Mouse (Mus musculus) neural tube, embryonic 12.5 days (tissue): ENCODE data around the gene Vps4a. TPM values are rescaled to one million over a fixed set of nuclear protein-coding genes. Genes with fewer than 3 reads are reported as not detected.

Source experiments
- ATAC-seq: fragments of 200-750 bp; cut with Nextera tagmentation; 2 replicates; pipeline ENCODE4 v1.8.0; 2017; ENCODE audit warnings: low read depth, mild to moderate bottlenecking, moderate TSS enrichment, moderate library complexity; ENCODE audit not compliant: low FRiP score
- H3K27ac ChIP-seq: fragments of 300-500 bp; sonication (generic); 2 replicates; pipeline ENCODE4 v1.5.1; 2016
- H3K27me3 ChIP-seq: fragments of 300-500 bp; sonication (generic); replicated peaks from 2 replicates; pipeline ENCODE4 v1.6.1; 2016; ENCODE audit warnings: mild to moderate bottlenecking
- H3K36me3 ChIP-seq: fragments of 300-500 bp; sonication (generic); 2 replicates; pipeline ENCODE4 v1.6.1; 2016; ENCODE audit warnings: mild to moderate bottlenecking
- H3K4me1 ChIP-seq: fragments of 300-500 bp; sonication (generic); 2 replicates; pipeline ENCODE4 v1.6.1; 2016
- H3K4me2 ChIP-seq: fragments of 300-500 bp; sonication (generic); replicated peaks from 2 replicates; pipeline ENCODE4 v1.6.1; 2016; ENCODE audit warnings: mild to moderate bottlenecking
- H3K4me3 ChIP-seq: fragments of 300-500 bp; sonication (generic); 2 replicates; pipeline ENCODE4 v1.5.1; 2016
- H3K9ac ChIP-seq: fragments of 300-500 bp; sonication (generic); 2 replicates; pipeline ENCODE4 v1.6.1; 2016; ENCODE audit warnings: mild to moderate bottlenecking
- H3K9me3 ChIP-seq: fragments of 300-500 bp; sonication (generic); 2 replicates; pipeline ENCODE4 v1.6.1; 2016; ENCODE audit warnings: mild to moderate bottlenecking
- WGBS: fragments of 180-500 bp; shearing (Covaris S2); methylation state at CpG from one replicate; pipeline ENCODE4 v1.1.7; 2016; 5-methylcytosine and 5-hydroxymethylcytosine counted together
- polyA plus RNA-seq: library from polyadenylated mRNA; unstranded; fragments of >200 nt; fragmentation: Nextera tagmentation; extraction: Ambion mirVana; gene quantifications from 2 replicates; pipeline ENCODE4 v1.2.1, GENCODE M21; 2016

Gene Vps4a
- polyA plus RNA-seq, 1 experiment from 2014 or later, result 109 TPM

DNA sequence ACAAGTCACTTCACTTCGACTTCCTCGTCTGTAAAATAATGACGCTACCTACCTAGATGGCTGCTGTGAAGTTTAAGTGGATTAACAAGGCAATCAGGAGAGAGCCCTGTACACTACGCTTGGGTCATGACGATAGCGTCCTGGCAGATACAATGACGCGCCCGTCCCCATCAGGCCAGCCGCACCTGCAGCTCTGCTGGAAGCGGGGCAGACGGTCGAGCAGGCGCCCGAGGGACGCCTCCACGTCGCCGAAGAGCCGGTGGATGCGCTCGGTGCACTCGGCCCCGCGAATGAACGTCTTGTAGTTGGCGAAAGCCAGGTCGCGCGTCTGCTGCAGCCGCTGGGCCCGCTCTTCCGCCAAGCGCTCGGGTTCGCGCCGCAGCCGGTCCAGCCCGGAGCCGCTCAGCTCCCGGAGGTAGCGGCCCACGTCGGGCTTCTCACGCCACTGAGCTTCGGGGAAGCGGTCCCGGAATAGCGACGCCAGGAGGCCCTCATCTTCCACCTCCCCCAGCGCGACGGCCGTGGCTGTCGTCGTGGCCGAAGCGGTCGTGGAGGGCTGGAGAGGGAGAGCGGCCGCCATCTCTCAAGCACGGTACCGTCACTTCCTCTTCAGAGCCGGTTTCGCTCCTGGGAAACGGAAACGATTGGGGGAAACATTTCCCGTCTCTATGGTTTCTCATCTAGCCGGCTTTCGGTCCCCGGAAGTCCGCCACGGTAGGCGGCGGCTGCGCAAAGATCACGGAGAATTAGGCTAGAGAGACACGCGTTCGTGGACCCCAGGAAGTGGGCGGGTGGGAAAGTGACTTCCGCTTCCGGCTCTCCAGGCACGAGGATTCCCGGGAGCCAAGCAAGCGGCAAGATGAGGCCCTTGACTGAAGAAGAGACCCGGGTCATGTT lies 25.3 kb downstream of the Vps4a start, which contains the start of the genes Cog8 and Nip7:
Gene Cog8 (minus strand): TSS at position 614 of the 897 bp plus-strand sequence.
Gene Nip7 (plus strand): TSS at position 802 of the 897 bp plus-strand sequence.
- Histone ChIP-seq H3K9me3 (no peaks in the 10 kb centered on the region), H3K4me3 (peak within 1 kb of the TSS; percentile 98), H3K27me3 (no peaks in the 10 kb centered on the region), H3K9ac (peak within 1 kb of the TSS; percentile 83), H3K4me1 (peaks cover 17% of the 10 kb centered on the region), H3K4me2 (peak within 1 kb of the TSS; percentile 94), H3K27ac (peak within 1 kb of the TSS; percentile 4; the same call in 1 of the 2 replicates), H3K36me3 (peaks cover 45% of the 10 kb centered on the region)
- WGBS, result under 1% methylated on average over 88 of the region's 88 CpGs
- peak; percentile 94 for ATAC-seq

- H3K4me1 ChIP-seq, result peaks cover 17% of the 10 kb centered on the region
- H3K36me3 ChIP-seq, result peaks cover 38% of the 10 kb centered on the region
- WGBS, result under 1% methylated on average over 33 of the region's 33 CpGs
- H3K4me2 ChIP-seq, result peak overlapping the region; percentile 94
- peak; percentile 76 for ATAC-seq
- H3K9ac ChIP-seq, result peak overlapping the region; percentile 83
- H3K4me3 ChIP-seq, result peak overlapping the region; percentile 98
- no peaks in the 10 kb centered on the region for H3K9me3 ChIP-seq
- H3K27me3 ChIP-seq, result no peaks in the 10 kb centered on the region
- no peak overlapping the region for H3K27ac ChIP-seq
These were observed 25.9 kb downstream of the Vps4a start for GRCm38 (mm10) chr8:107056973-107057369.

GRCm38 (mm10) chr8:107062613-107063012 lies 31.6 kb downstream of the Vps4a start:
- Histone ChIP-seq H3K9me3 (no peaks in the 10 kb centered on the region), H3K27ac (no peak overlapping the region), H3K4me3 (no peak overlapping the region), H3K4me1 (peaks cover 5% of the 10 kb centered on the region), H3K9ac (no peak overlapping the region), H3K4me2 (no peak overlapping the region), H3K36me3 (peaks cover 17% of the 10 kb centered on the region), H3K27me3 (no peaks in the 10 kb centered on the region)
- WGBS, result 89% methylated on average over 1 of the region's 1 CpGs
- no peak for ATAC-seq

- Histone ChIP-seq H3K4me2 (no peak within 1 kb of the TSS), H3K27ac (no peak within 1 kb of the TSS), H3K9ac (no peak within 1 kb of the TSS), H3K9me3 (no peaks in the 10 kb centered on the region), H3K4me1 (no peaks in the 10 kb centered on the region), H3K36me3 (peaks cover 18% of the 10 kb centered on the region), H3K27me3 (no peaks in the 10 kb centered on the region), H3K4me3 (no peak within 1 kb of the TSS)
- ATAC-seq, result no peak
- WGBS, result 59% methylated on average over 17 of the region's 17 CpGs
These were observed 34.8 kb downstream of the Vps4a start, which contains the start of gene Tmed6 for GRCm38 (mm10) chr8:107065511-107066496. Tmed6 (minus strand) TSS chr8:107065644.

- Histone ChIP-seq H3K9ac (no peak overlapping the region), H3K36me3 (peaks cover 83% of the 10 kb centered on the region), H3K27me3 (no peaks in the 10 kb centered on the region), H3K27ac (no peak overlapping the region), H3K4me3 (no peak overlapping the region), H3K9me3 (no peaks in the 10 kb centered on the region), H3K4me2 (no peak overlapping the region), H3K4me1 (no peaks in the 10 kb centered on the region)
- WGBS, result 82% methylated on average over 4 of the region's 4 CpGs
- no peak for ATAC-seq
These were observed 42.7 kb downstream of the Vps4a start for GRCm38 (mm10) chr8:107073706-107074105.

GRCm38 (mm10) chr8:107074128-107074527 lies 43.1 kb downstream of the Vps4a start:
- Histone ChIP-seq H3K36me3 (peaks cover 84% of the 10 kb centered on the region), H3K4me3 (no peak overlapping the region), H3K27ac (no peak overlapping the region), H3K27me3 (no peaks in the 10 kb centered on the region), H3K9me3 (no peaks in the 10 kb centered on the region), H3K9ac (no peak overlapping the region), H3K4me1 (no peaks in the 10 kb centered on the region), H3K4me2 (no peak overlapping the region)
- 88% methylated on average over 1 of the region's 1 CpGs for WGBS
- ATAC-seq, result no peak

DNA sequence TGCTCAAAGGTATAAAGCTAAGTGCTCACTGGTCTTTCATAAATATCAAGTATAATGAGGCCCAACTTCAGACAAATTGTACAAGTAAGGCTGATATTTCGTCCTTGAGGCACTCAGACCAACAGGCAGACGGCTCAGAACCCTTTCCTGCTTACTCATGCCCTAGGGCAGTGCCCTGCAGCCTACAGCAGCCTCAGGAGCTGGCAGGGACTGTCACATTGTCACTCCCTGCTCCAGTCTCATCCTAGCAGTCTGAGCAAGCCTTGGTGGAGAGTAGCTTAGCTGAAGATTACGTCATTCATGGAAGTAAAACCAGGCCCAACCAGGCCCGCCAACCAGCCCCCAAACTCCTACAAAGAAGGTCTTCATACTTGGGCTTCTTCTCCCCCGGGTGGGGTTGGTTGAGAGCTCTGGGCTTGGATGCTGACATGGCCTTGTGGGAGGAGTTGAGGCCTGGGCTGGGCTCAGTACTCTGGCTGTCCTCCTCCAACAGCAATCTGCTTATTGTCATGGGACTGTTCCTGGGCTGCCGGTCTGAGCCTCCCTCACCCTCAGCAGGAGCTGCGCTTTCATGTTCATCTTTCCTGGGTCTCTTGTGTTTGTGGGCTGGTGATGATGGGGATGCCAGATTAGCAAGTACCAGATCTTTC lies 45.3 kb downstream of the Vps4a start:
- 91% methylated on average over 7 of the region's 7 CpGs for whole genome bisulfite sequencing
- H3K4me2 ChIP-seq, result no peak overlapping the region
- ATAC-seq, result no peak
- H3K27ac ChIP-seq, result no peak overlapping the region
- H3K36me3 ChIP-seq, result peaks cover 88% of the 10 kb centered on the region
- no peaks in the 10 kb centered on the region for H3K4me1 ChIP-seq
- H3K4me3 ChIP-seq, result no peak overlapping the region
- H3K9ac ChIP-seq, result no peak overlapping the region
- H3K9me3 ChIP-seq, result no peaks in the 10 kb centered on the region
- no peaks in the 10 kb centered on the region for H3K27me3 ChIP-seq

DNA sequence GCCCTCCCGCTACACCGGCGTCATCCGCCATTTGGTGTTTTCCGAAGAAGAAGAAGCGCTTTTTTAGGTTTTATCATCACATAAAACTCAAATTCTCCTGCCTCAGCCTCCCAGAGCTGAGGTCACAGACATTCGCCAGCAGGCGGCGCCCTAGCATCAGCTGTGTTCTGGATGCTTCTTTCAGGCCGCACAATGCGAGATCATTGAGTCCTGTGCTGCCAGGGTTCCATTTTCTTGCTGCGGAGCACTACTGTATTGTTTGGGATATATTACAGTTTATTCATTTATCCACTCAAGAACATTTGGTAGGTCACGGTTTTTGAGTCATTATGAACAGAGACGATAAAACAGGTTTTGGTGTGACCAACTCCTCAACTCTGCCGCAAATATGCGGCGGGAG lies 54.3 kb downstream of the Vps4a start:
- Histone ChIP-seq H3K36me3 (peaks cover 74% of the 10 kb centered on the region), H3K4me2 (no peak overlapping the region), H3K4me1 (no peaks in the 10 kb centered on the region), H3K27ac (no peak overlapping the region), H3K9me3 (peaks cover 10% of the 10 kb centered on the region; the same call in 1 of the 2 replicates), H3K4me3 (no peak overlapping the region), H3K27me3 (no peaks in the 10 kb centered on the region), H3K9ac (no peak overlapping the region)
- no peak for ATAC-seq
- 96% methylated on average over 17 of the region's 17 CpGs for WGBS

DNA sequence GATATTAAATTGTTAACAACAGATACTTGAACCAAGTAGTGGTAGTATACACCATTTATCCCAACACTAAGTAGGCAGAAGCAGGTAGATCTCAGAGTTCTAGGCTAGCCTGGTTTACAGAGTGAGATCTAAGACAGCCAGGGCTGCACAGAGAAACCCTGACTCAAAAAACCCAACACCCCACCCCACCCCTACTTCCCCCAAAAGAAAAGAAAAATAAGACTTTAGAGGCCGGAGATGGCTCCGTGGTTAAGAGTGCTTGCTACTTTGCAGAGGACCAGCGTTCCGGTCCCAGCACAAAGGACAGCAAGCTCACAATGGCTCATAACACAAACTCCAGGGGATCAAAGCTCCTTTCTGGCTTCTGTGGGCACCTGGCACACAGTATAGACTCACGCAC lies 55.0 kb downstream of the Vps4a start:
- no peak overlapping the region for H3K4me3 ChIP-seq
- WGBS, result 97% methylated on average over 5 of the region's 5 CpGs
- no peak overlapping the region for H3K9ac ChIP-seq
- peaks cover 74% of the 10 kb centered on the region for H3K36me3 ChIP-seq
- H3K9me3 ChIP-seq, result peaks cover 10% of the 10 kb centered on the region; the same call in 1 of the 2 replicates
- no peak overlapping the region for H3K4me2 ChIP-seq
- ATAC-seq, result no peak
- no peaks in the 10 kb centered on the region for H3K4me1 ChIP-seq
- no peaks in the 10 kb centered on the region for H3K27me3 ChIP-seq
- no peak overlapping the region for H3K27ac ChIP-seq

GRCm38 (mm10) chr8:107088526-107089063 lies 57.6 kb downstream of the Vps4a start:
- WGBS, result 94% methylated on average over 5 of the region's 5 CpGs
- Histone ChIP-seq H3K9ac (no peak overlapping the region), H3K27me3 (no peaks in the 10 kb centered on the region), H3K4me2 (no peak overlapping the region), H3K27ac (no peak overlapping the region), H3K4me3 (no peak overlapping the region), H3K9me3 (peaks cover 10% of the 10 kb centered on the region; the same call in 1 of the 2 replicates), H3K4me1 (no peaks in the 10 kb centered on the region), H3K36me3 (peaks cover 61% of the 10 kb centered on the region)
- ATAC-seq, result no peak

- WGBS, result 97% methylated on average over 7 of the region's 7 CpGs
- Histone ChIP-seq H3K4me1 (peaks cover 15% of the 10 kb centered on the region; the same call in 1 of the 2 replicates), H3K9me3 (peaks cover 10% of the 10 kb centered on the region; the same call in 1 of the 2 replicates), H3K36me3 (peaks cover 59% of the 10 kb centered on the region), H3K4me2 (no peak overlapping the region), H3K9ac (no peak overlapping the region), H3K4me3 (no peak overlapping the region), H3K27ac (no peak overlapping the region), H3K27me3 (no peaks in the 10 kb centered on the region)
- no peak for ATAC-seq
These were observed 59.5 kb downstream of the Vps4a start for GRCm38 (mm10) chr8:107090531-107090930.
